Mouse (Mus musculus): Measurements from ENCODE around the gene Ctnna3.
A peak's percentile ranks its signal among the peaks of the same experiment; 100 is the strongest.

Ctnna3 gene

GRCm38 (mm10) chr10:63947266-63947665, 517.4 kb downstream of the Ctnna3 start:
- DNase-seq (ENCODE audit: low read depth): no peak

GRCm38 (mm10) chr10:63950867-63951266, 521.0 kb downstream of the Ctnna3 start:
- DNase-seq (ENCODE audit: low read depth): no peak

- no peak for DNase-seq (ENCODE audit: low read depth)
Measured at GRCm38 (mm10) chr10:63951481-63951880, 521.6 kb downstream of the Ctnna3 start.

GRCm38 (mm10) chr10:63954308-63954930, 524.5 kb downstream of the Ctnna3 start:
- DNase-seq (ENCODE audit: low read depth): peak; percentile 27

GRCm38 (mm10) chr10:63972300-63972699, 542.4 kb downstream of the Ctnna3 start:
- no peak for DNase-seq (ENCODE audit: low read depth)

- no peak for DNase-seq (ENCODE audit: low read depth)
Measured at GRCm38 (mm10) chr10:63978101-63978500, 548.2 kb downstream of the Ctnna3 start.

- DNase-seq (ENCODE audit: low read depth): no peak
Measured at GRCm38 (mm10) chr10:63978535-63978934, 548.6 kb downstream of the Ctnna3 start.

GRCm38 (mm10) chr10:63978969-63979368, 549.1 kb downstream of the Ctnna3 start:
- DNase-seq (ENCODE audit: low read depth): no peak

GRCm38 (mm10) chr10:63979410-63979809, 549.5 kb downstream of the Ctnna3 start:
- DNase-seq (ENCODE audit: low read depth): no peak

- no peak for DNase-seq (ENCODE audit: low read depth)
Measured at GRCm38 (mm10) chr10:63985576-63985975, 555.7 kb downstream of the Ctnna3 start.

- DNase-seq (ENCODE audit: low read depth): no peak
Measured at GRCm38 (mm10) chr10:63994251-63994650, 564.4 kb downstream of the Ctnna3 start.

GRCm38 (mm10) chr10:64001531-64001930, 571.6 kb downstream of the Ctnna3 start:
- DNase-seq (ENCODE audit: low read depth): no peak

GRCm38 (mm10) chr10:64001996-64002395, 572.1 kb downstream of the Ctnna3 start:
- no peak for DNase-seq (ENCODE audit: low read depth)

- no peak for DNase-seq (ENCODE audit: low read depth)
Measured at GRCm38 (mm10) chr10:64020347-64020746, 590.4 kb downstream of the Ctnna3 start.

GRCm38 (mm10) chr10:64023340-64023739, 593.4 kb downstream of the Ctnna3 start:
- DNase-seq (ENCODE audit: low read depth): peak; percentile 60

GRCm38 (mm10) chr10:64030901-64031300, 601.0 kb downstream of the Ctnna3 start:
- DNase-seq (ENCODE audit: low read depth): no peak

- no peak for DNase-seq (ENCODE audit: low read depth)
Measured at GRCm38 (mm10) chr10:64039760-64040535, 610.0 kb downstream of the Ctnna3 start.

GRCm38 (mm10) chr10:64041218-64041617, 611.3 kb downstream of the Ctnna3 start:
- DNase-seq (ENCODE audit: low read depth): no peak

- no peak for DNase-seq (ENCODE audit: low read depth)
Measured at GRCm38 (mm10) chr10:64041892-64042291, 612.0 kb downstream of the Ctnna3 start.

GRCm38 (mm10) chr10:64049151-64049550, 619.3 kb downstream of the Ctnna3 start:
- DNase-seq (ENCODE audit: low read depth): peak; percentile 53

- DNase-seq (ENCODE audit: low read depth): no peak
Measured at GRCm38 (mm10) chr10:64049946-64050345, 620.0 kb downstream of the Ctnna3 start.

- no peak for DNase-seq (ENCODE audit: low read depth)
Measured at GRCm38 (mm10) chr10:64063704-64064103, 633.8 kb downstream of the Ctnna3 start.

- no peak for DNase-seq (ENCODE audit: low read depth)
Measured at GRCm38 (mm10) chr10:64075944-64076343, 646.0 kb downstream of the Ctnna3 start.
